ENCODE assay signal across 14 mouse cellular contexts in the genomic region with DNA sequence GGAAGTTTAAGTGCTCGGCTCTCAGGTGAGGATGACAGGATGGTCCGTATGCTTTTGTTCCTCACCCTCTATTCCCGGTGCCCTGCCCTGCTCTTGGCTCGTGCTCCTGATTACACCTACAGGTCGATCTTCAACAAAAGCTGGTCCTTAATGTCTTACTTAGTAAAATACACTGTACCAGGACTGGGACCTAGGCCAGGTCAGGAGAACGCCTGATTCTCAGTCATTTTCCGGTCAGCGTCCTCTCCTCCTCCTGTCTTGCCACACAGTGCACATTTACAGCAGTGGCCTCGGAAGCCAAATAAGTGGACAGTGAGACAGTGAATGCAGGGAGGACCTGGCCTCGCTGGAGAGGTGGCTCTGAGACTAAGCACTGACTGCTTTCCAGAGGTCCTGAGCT. TPM values are rescaled to one million over a fixed set of nuclear protein-coding genes. Genes with fewer than 3 reads are reported as not detected.
DNase-seq lines count a peak whose midpoint lies in the region; ATAC-seq and TF ChIP-seq lines count a peak whose summit lies in the region.
"Had no signal": no experiment of that assay in that cellular context is flagged by ENCODE, and none has a peak within 500 bp of the region (broad histone marks: within the 10 kb centered on the region; RNA-seq: fewer than 3 reads in every experiment).

No protein-coding gene starts in this region.

- H3K27ac ChIP-seq in cerebellum, adult 2 months (ENCODE audit: insufficient read depth, low read length): 0 out of 2 replicates have a peak overlapping the region, but pooled peaks have one; percentile 1
- H3K27ac ChIP-seq in hindbrain, embryonic 15.5 days (replicated peaks): 0 out of 2 replicates have a peak overlapping the region, but pooled peaks have one; percentile 11
- no peak overlapping the region for H3K27ac ChIP-seq in hindbrain, embryonic 16.5 days (ENCODE audit: low read depth, low read length)
- no peak overlapping the region for H3K27ac ChIP-seq in liver, adult 2 months (replicated peaks; ENCODE audit: insufficient read depth, low read depth, low read length)
- H3K27ac ChIP-seq in liver, postnatal 0 days (ENCODE audit: low read depth): no peak overlapping the region
- H3K27ac ChIP-seq in stomach, embryonic 14.5 days (ENCODE audit: low read length): peak overlapping the region; percentile 55; the same call in 1 of the 2 replicates
- H3K27ac ChIP-seq in stomach, postnatal 0 days (replicated peaks): no peak overlapping the region
- H3K27ac ChIP-seq: heart, embryonic 10.5 days; midbrain, embryonic 12.5 days had no signal

- no peak for ATAC-seq in hindbrain, embryonic 15.5 days (ENCODE audit: low FRiP score, low read depth)
- no peak for ATAC-seq in hindbrain, embryonic 16.5 days
- no peak for ATAC-seq in liver, postnatal 0 days
- no peak for ATAC-seq in stomach, embryonic 14.5 days (ENCODE audit: insufficient number of reproducible peaks, insufficient read depth, low FRiP score, low read depth)
- ATAC-seq in stomach, postnatal 0 days (ENCODE audit: low FRiP score, low TSS enrichment): no peak
- ATAC-seq: forebrain, embryonic 15.5 days had no signal

- peaks cover 31% of the 10 kb centered on the region for H3K36me3 ChIP-seq in hindbrain, embryonic 15.5 days
- peaks cover 17% of the 10 kb centered on the region for H3K36me3 ChIP-seq in hindbrain, embryonic 16.5 days (ENCODE audit: control insufficient read depth, insufficient read depth, low read length)
- peaks cover 13% of the 10 kb centered on the region; the same call in 1 of the 2 replicates for H3K36me3 ChIP-seq in liver, adult 2 months (ENCODE audit: control insufficient read depth, insufficient read depth, low read length)
- H3K36me3 ChIP-seq in liver, postnatal 0 days (replicated peaks; ENCODE audit: insufficient read depth, low read length): peaks cover 29% of the 10 kb centered on the region
- peaks cover 35% of the 10 kb centered on the region for H3K36me3 ChIP-seq in stomach, embryonic 14.5 days (ENCODE audit: control insufficient read depth, insufficient read depth, low read length)
- peaks cover 19% of the 10 kb centered on the region for H3K36me3 ChIP-seq in stomach, postnatal 0 days (ENCODE audit: control insufficient read depth, insufficient read depth, low read length)

- H3K4me3 ChIP-seq in cerebellum, adult 2 months (replicated peaks; ENCODE audit: insufficient read depth, low read depth, low read length): no peak overlapping the region
- no peak overlapping the region for H3K4me3 ChIP-seq in hindbrain, embryonic 15.5 days
- H3K4me3 ChIP-seq in hindbrain, embryonic 16.5 days (ENCODE audit: low read length): no peak overlapping the region
- no peak overlapping the region for H3K4me3 ChIP-seq in liver, adult 2 months (ENCODE audit: insufficient read depth, low read depth, low read length)
- no peak overlapping the region for H3K4me3 ChIP-seq in liver, postnatal 0 days (ENCODE audit: low read depth, low read length)
- H3K4me3 ChIP-seq in stomach, embryonic 14.5 days (ENCODE audit: low read depth, low read length): no peak overlapping the region
- H3K4me3 ChIP-seq in stomach, postnatal 0 days (ENCODE audit: low read depth, low read length): no peak overlapping the region
- H3K4me3 ChIP-seq: forebrain, embryonic 15.5 days; heart, embryonic 10.5 days; midbrain, embryonic 12.5 days had no signal

- no peak overlapping the region for H3K4me2 ChIP-seq in hindbrain, embryonic 15.5 days
- no peak overlapping the region for H3K4me2 ChIP-seq in hindbrain, embryonic 16.5 days (ENCODE audit: low read length)
- H3K4me2 ChIP-seq in liver, postnatal 0 days (ENCODE audit: low read depth, low read length): no peak overlapping the region
- no peak overlapping the region for H3K4me2 ChIP-seq in stomach, embryonic 14.5 days (replicated peaks; ENCODE audit: low read depth, low read length)
- no peak overlapping the region for H3K4me2 ChIP-seq in stomach, postnatal 0 days (replicated peaks; ENCODE audit: low read depth)
- H3K4me2 ChIP-seq: forebrain, embryonic 15.5 days; midbrain, embryonic 12.5 days had no signal

- 26% methylated on average over 10 of the region's 10 CpGs for WGBS in cerebellum, adult 2 months
- WGBS in hindbrain, embryonic 15.5 days: 87% methylated on average over 10 of the region's 10 CpGs
- 89% methylated on average over 10 of the region's 10 CpGs for WGBS in hindbrain, embryonic 16.5 days
- 76% methylated on average over 10 of the region's 10 CpGs for WGBS in liver, adult 2 months
- 77% methylated on average over 10 of the region's 10 CpGs for WGBS in liver, postnatal 0 days (ENCODE audit: insufficient replicate concordance)
- 90% methylated on average over 10 of the region's 10 CpGs for WGBS in stomach, embryonic 14.5 days
- WGBS in stomach, postnatal 0 days: 79% methylated on average over 10 of the region's 10 CpGs

- no peak overlapping the region for H3K9ac ChIP-seq in hindbrain, embryonic 15.5 days
- H3K9ac ChIP-seq in hindbrain, embryonic 16.5 days (ENCODE audit: low read depth, low read length): no peak overlapping the region
- no peak overlapping the region for H3K9ac ChIP-seq in liver, adult 2 months (ENCODE audit: low read depth, low read length)
- H3K9ac ChIP-seq in liver, postnatal 0 days (replicated peaks): no peak overlapping the region
- no peak overlapping the region for H3K9ac ChIP-seq in stomach, embryonic 14.5 days (replicated peaks; ENCODE audit: low read depth, low read length)
- H3K9ac ChIP-seq in stomach, postnatal 0 days (ENCODE audit: low read length): no peak overlapping the region
- H3K9ac ChIP-seq: forebrain, embryonic 15.5 days; midbrain, embryonic 12.5 days had no signal

- no peak for TF ChIP-seq POLR2A in cerebellum, adult 2 months (IDR thresholded peaks at IDR 0.05; ENCODE audit: borderline replicate concordance, insufficient read depth, low read length)
- no peak for TF ChIP-seq POLR2A in liver, adult 2 months (IDR thresholded peaks at IDR 0.05; ENCODE audit: extremely low read depth, insufficient read depth, low read length)

- H3K4me1 ChIP-seq in cerebellum, adult 2 months (ENCODE audit: control insufficient read depth, insufficient read depth, low read length): peaks cover 33% of the 10 kb centered on the region
- H3K4me1 ChIP-seq in hindbrain, embryonic 15.5 days (replicated peaks): peaks cover 27% of the 10 kb centered on the region
- peaks cover 19% of the 10 kb centered on the region for H3K4me1 ChIP-seq in hindbrain, embryonic 16.5 days (ENCODE audit: control insufficient read depth, insufficient read depth, low read depth, low read length)
- peaks cover under 1% of the 10 kb centered on the region; the same call in 1 of the 2 replicates for H3K4me1 ChIP-seq in liver, adult 2 months (ENCODE audit: control insufficient read depth, insufficient read depth, low read length)
- H3K4me1 ChIP-seq in liver, postnatal 0 days (ENCODE audit: insufficient read depth): no peaks in the 10 kb centered on the region
- H3K4me1 ChIP-seq in stomach, embryonic 14.5 days (ENCODE audit: control insufficient read depth, insufficient read depth, low read length): peaks cover 16% of the 10 kb centered on the region
- no peaks in the 10 kb centered on the region for H3K4me1 ChIP-seq in stomach, postnatal 0 days (replicated peaks; ENCODE audit: control insufficient read depth, insufficient read depth)

- no peak for TF ChIP-seq EP300 in liver, postnatal 0 days (IDR thresholded peaks at IDR 0.05; ENCODE audit: low read depth)
- TF ChIP-seq EP300 in stomach, postnatal 0 days (optimal IDR thresholded peaks at IDR 0.05): no peak

- no peak for DNase-seq in cerebellum, adult 2 months
- no peak for DNase-seq in cerebellum, adult 9-11 months
- peak; percentile 50 for DNase-seq in liver, adult 2 months (ENCODE audit: extremely low read depth, low read depth, low spot score)
- DNase-seq in liver, postnatal 0 days: no peak
- no peak for DNase-seq in stomach, postnatal 0 days (ENCODE audit: low spot score)
- DNase-seq: adrenal gland, postnatal 10 days; embryo, embryonic 11 days; thymus, postnatal 4 days had no signal

- TF ChIP-seq CTCF in cerebellum, adult 2 months (IDR thresholded peaks at IDR 0.05; ENCODE audit: borderline replicate concordance, insufficient read depth, low read depth, low read length): no peak
- TF ChIP-seq CTCF in liver, adult 2 months (IDR thresholded peaks at IDR 0.05; ENCODE audit: low read depth, low read length): no peak
- no peak for TF ChIP-seq CTCF in liver, postnatal 0 days (IDR thresholded peaks at IDR 0.05; ENCODE audit: low read depth)
- no peak for TF ChIP-seq CTCF in stomach, postnatal 0 days (IDR thresholded peaks at IDR 0.05; ENCODE audit: low read depth)

- H3K79me2 ChIP-seq in liver, adult 2 months (ENCODE audit: control insufficient read depth, insufficient read depth, low read length): peaks cover 21% of the 10 kb centered on the region; the same call in 1 of the 2 replicates

- no peaks in the 10 kb centered on the region for H3K9me3 ChIP-seq in hindbrain, embryonic 15.5 days
- no peaks in the 10 kb centered on the region for H3K9me3 ChIP-seq in hindbrain, embryonic 16.5 days (ENCODE audit: control insufficient read depth, low read length)
- H3K9me3 ChIP-seq in liver, postnatal 0 days (ENCODE audit: low read length): no peaks in the 10 kb centered on the region
- no peaks in the 10 kb centered on the region for H3K9me3 ChIP-seq in stomach, embryonic 14.5 days (ENCODE audit: control insufficient read depth, low read depth, low read length)
- no peaks in the 10 kb centered on the region for H3K9me3 ChIP-seq in stomach, postnatal 0 days (ENCODE audit: control insufficient read depth, low read length)
- H3K9me3 ChIP-seq: forebrain, embryonic 15.5 days; heart, embryonic 10.5 days; midbrain, embryonic 12.5 days had no signal

- no peaks in the 10 kb centered on the region for H3K27me3 ChIP-seq in cerebellum, adult 2 months (ENCODE audit: control insufficient read depth, insufficient read depth, low read length)
- H3K27me3 ChIP-seq in hindbrain, embryonic 15.5 days: no peaks in the 10 kb centered on the region
- H3K27me3 ChIP-seq in hindbrain, embryonic 16.5 days (replicated peaks; ENCODE audit: control insufficient read depth, insufficient read depth, low read length): no peaks in the 10 kb centered on the region
- H3K27me3 ChIP-seq in liver, adult 2 months (ENCODE audit: control insufficient read depth, insufficient read depth, low read length): no peaks in the 10 kb centered on the region
- H3K27me3 ChIP-seq in liver, postnatal 0 days (ENCODE audit: insufficient read depth, low read length): no peaks in the 10 kb centered on the region
- no peaks in the 10 kb centered on the region for H3K27me3 ChIP-seq in stomach, embryonic 14.5 days (ENCODE audit: control insufficient read depth, insufficient read depth, low read length)
- H3K27me3 ChIP-seq in stomach, postnatal 0 days (ENCODE audit: control insufficient read depth, insufficient read depth, low read length): no peaks in the 10 kb centered on the region
- H3K27me3 ChIP-seq: forebrain, embryonic 15.5 days; midbrain, embryonic 12.5 days had no signal

RNA-seq across cellular contexts. Expression of a gene that starts 12.0 kb away (rescaled TPM):
- polyA plus RNA-seq in cerebellum, adult 2 months (2012; rRNA removed): 874 and 889 TPM in 2 replicates
- polyA plus RNA-seq in hindbrain, embryonic 15.5 days (2015; fragmentation: Nextera tagmentation; extraction: Ambion mirVana): 578 and 629 TPM in 2 replicates
- polyA plus RNA-seq in hindbrain, embryonic 16.5 days (2015; fragmentation: Nextera tagmentation; extraction: Ambion mirVana): 630 and 654 TPM in 2 replicates
- total RNA-seq in liver, adult 2 months (2014; rRNA removed): 15.3 and 18.8 TPM in 2 replicates
- polyA plus RNA-seq in liver, adult 2 months (2012; rRNA removed): 11.7 and 17.4 TPM in 2 replicates
- 9.6 and 10.7 TPM in 2 replicates for polyA plus RNA-seq in liver, postnatal 0 days (2015; fragmentation: Nextera tagmentation; extraction: Ambion mirVana)
- 111 and 120 TPM in 2 replicates for polyA plus RNA-seq in stomach, embryonic 14.5 days (2014; fragmentation: Nextera tagmentation; extraction: Ambion mirVana)
- 55.7 and 56.7 TPM in 2 replicates for polyA plus RNA-seq in stomach, postnatal 0 days (2015; fragmentation: Nextera tagmentation; extraction: Ambion mirVana)

RNA-seq across cellular contexts. Expression of a gene that starts 43.0 kb away (rescaled TPM):
- polyA plus RNA-seq in cerebellum, adult 2 months (2012; rRNA removed): 16.7 and 19.2 TPM in 2 replicates
- polyA plus RNA-seq in hindbrain, embryonic 15.5 days (2015; fragmentation: Nextera tagmentation; extraction: Ambion mirVana): 3.7 TPM in 2 replicates
- 3.3 and 4.2 TPM in 2 replicates for polyA plus RNA-seq in hindbrain, embryonic 16.5 days (2015; fragmentation: Nextera tagmentation; extraction: Ambion mirVana)
- 1.1 and 2.6 TPM in 2 replicates for total RNA-seq in liver, adult 2 months (2014; rRNA removed)
- 4.4 and 4.6 TPM in 2 replicates for polyA plus RNA-seq in liver, adult 2 months (2012; rRNA removed)
- 2.0 and 2.1 TPM in 2 replicates for polyA plus RNA-seq in liver, postnatal 0 days (2015; fragmentation: Nextera tagmentation; extraction: Ambion mirVana)
- 13.7 and 15.4 TPM in 2 replicates for polyA plus RNA-seq in stomach, embryonic 14.5 days (2014; fragmentation: Nextera tagmentation; extraction: Ambion mirVana)
- 1.8 and 3.2 TPM in 2 replicates for polyA plus RNA-seq in stomach, postnatal 0 days (2015; fragmentation: Nextera tagmentation; extraction: Ambion mirVana)

RNA-seq across cellular contexts. Expression of a gene that starts 43.3 kb away (rescaled TPM):
- 31.6 and 33.4 TPM in 2 replicates for polyA plus RNA-seq in cerebellum, adult 2 months (2012; rRNA removed)
- 43.8 and 46.4 TPM in 2 replicates for polyA plus RNA-seq in hindbrain, embryonic 15.5 days (2015; fragmentation: Nextera tagmentation; extraction: Ambion mirVana)
- polyA plus RNA-seq in hindbrain, embryonic 16.5 days (2015; fragmentation: Nextera tagmentation; extraction: Ambion mirVana): 44.7 and 46.9 TPM in 2 replicates
- 63.3 and 75.6 TPM in 2 replicates for total RNA-seq in liver, adult 2 months (2014; rRNA removed)
- polyA plus RNA-seq in liver, adult 2 months (2012; rRNA removed): 65.5 and 72.8 TPM in 2 replicates
- 53.3 and 60.0 TPM in 2 replicates for polyA plus RNA-seq in liver, postnatal 0 days (2015; fragmentation: Nextera tagmentation; extraction: Ambion mirVana)
- polyA plus RNA-seq in stomach, embryonic 14.5 days (2014; fragmentation: Nextera tagmentation; extraction: Ambion mirVana): 129 and 135 TPM in 2 replicates
- polyA plus RNA-seq in stomach, postnatal 0 days (2015; fragmentation: Nextera tagmentation; extraction: Ambion mirVana): 72.0 and 72.4 TPM in 2 replicates

RNA-seq across cellular contexts. Expression of a gene that starts 57.6 kb away (rescaled TPM):
- polyA plus RNA-seq in cerebellum, adult 2 months (2012; rRNA removed): 46.8 and 49.8 TPM in 2 replicates
- 50.7 and 52.9 TPM in 2 replicates for polyA plus RNA-seq in hindbrain, embryonic 15.5 days (2015; fragmentation: Nextera tagmentation; extraction: Ambion mirVana)
- polyA plus RNA-seq in hindbrain, embryonic 16.5 days (2015; fragmentation: Nextera tagmentation; extraction: Ambion mirVana): 52.9 and 54.7 TPM in 2 replicates
- 21.3 and 24.3 TPM in 2 replicates for total RNA-seq in liver, adult 2 months (2014; rRNA removed)
- 58.2 and 78.4 TPM in 2 replicates for polyA plus RNA-seq in liver, adult 2 months (2012; rRNA removed)
- 21.5 and 22.1 TPM in 2 replicates for polyA plus RNA-seq in liver, postnatal 0 days (2015; fragmentation: Nextera tagmentation; extraction: Ambion mirVana)
- 56.1 and 60.8 TPM in 2 replicates for polyA plus RNA-seq in stomach, embryonic 14.5 days (2014; fragmentation: Nextera tagmentation; extraction: Ambion mirVana)
- polyA plus RNA-seq in stomach, postnatal 0 days (2015; fragmentation: Nextera tagmentation; extraction: Ambion mirVana): 41.8 and 42.8 TPM in 2 replicates

RNA-seq across cellular contexts. Expression of a gene that starts 57.6 kb away (rescaled TPM):
- polyA plus RNA-seq in cerebellum, adult 2 months (2012; rRNA removed): 52.7 and 54.4 TPM in 2 replicates
- polyA plus RNA-seq in hindbrain, embryonic 15.5 days (2015; fragmentation: Nextera tagmentation; extraction: Ambion mirVana): 65.1 and 67.8 TPM in 2 replicates
- polyA plus RNA-seq in hindbrain, embryonic 16.5 days (2015; fragmentation: Nextera tagmentation; extraction: Ambion mirVana): 65.3 and 65.7 TPM in 2 replicates
- 9.5 and 10.1 TPM in 2 replicates for total RNA-seq in liver, adult 2 months (2014; rRNA removed)
- 6.7 and 7.7 TPM in 2 replicates for polyA plus RNA-seq in liver, adult 2 months (2012; rRNA removed)
- polyA plus RNA-seq in liver, postnatal 0 days (2015; fragmentation: Nextera tagmentation; extraction: Ambion mirVana): 16.7 TPM in 2 replicates
- 49.8 and 58.0 TPM in 2 replicates for polyA plus RNA-seq in stomach, embryonic 14.5 days (2014; fragmentation: Nextera tagmentation; extraction: Ambion mirVana)
- polyA plus RNA-seq in stomach, postnatal 0 days (2015; fragmentation: Nextera tagmentation; extraction: Ambion mirVana): 34.9 and 36.9 TPM in 2 replicates

Comparison
In these comparisons a context has a peak if more than half of its experiments do, and no peak if none do; other contexts are left out.
1. H3K27ac ChIP-seq: peak in cerebellum, adult 2 months (single experiment), hindbrain, embryonic 15.5 days (single experiment) and stomach, embryonic 14.5 days (single experiment); none in hindbrain, embryonic 16.5 days (single experiment), liver, adult 2 months (single experiment), liver, postnatal 0 days (single experiment) and stomach, postnatal 0 days (single experiment).